Mouse (Mus musculus) liver, postnatal 0 days (tissue): ENCODE measurements around the gene Calb2. TPM values are rescaled to one million over a fixed set of nuclear protein-coding genes. Genes with fewer than 3 reads are reported as not detected.

Experiments used
- ATAC-seq: fragments of 200-750 bp; cut with Nextera tagmentation; 2 replicates; pipeline ENCODE4 v1.8.0; 2017; ENCODE audit warnings: mild to moderate bottlenecking, moderate library complexity
- DNase-seq: peaks from one replicate; pipeline ENCODE4 v3.0.0-alpha.2; 2016
- H3K27ac ChIP-seq: fragments of 300-500 bp; sonication (generic); 2 replicates; pipeline ENCODE4 v1.5.1; 2014; ENCODE audit warnings: antibody characterized with exemption, moderate library complexity, mild to moderate bottlenecking, low read depth
- H3K27me3 ChIP-seq: fragments of 300-500 bp; sonication (generic); 2 replicates; pipeline ENCODE4 v1.6.1; 2014; ENCODE audit warnings: low read length, control low read depth, mixed read lengths; ENCODE audit not compliant: insufficient read depth
- H3K36me3 ChIP-seq: fragments of 300-500 bp; sonication (generic); replicated peaks from 2 replicates; pipeline ENCODE4 v1.6.1; 2014; ENCODE audit warnings: mild to moderate bottlenecking, control low read depth, low read length, moderate library complexity, mixed read lengths; ENCODE audit not compliant: insufficient read depth
- H3K4me1 ChIP-seq: fragments of 300-500 bp; sonication (generic); 2 replicates; pipeline ENCODE4 v1.6.1; 2014; ENCODE audit warnings: antibody characterized with exemption, mild to moderate bottlenecking, control low read depth; ENCODE audit not compliant: insufficient read depth
- H3K4me2 ChIP-seq: fragments of 300-500 bp; sonication (generic); 2 replicates; pipeline ENCODE4 v1.6.1; 2014; ENCODE audit warnings: low read depth, mild to moderate bottlenecking, low read length, moderate library complexity, mixed read lengths
- H3K4me3 ChIP-seq: fragments of 300-500 bp; sonication (generic); 2 replicates; pipeline ENCODE4 v1.5.1; 2014; ENCODE audit warnings: low read depth, low read length
- H3K9ac ChIP-seq: fragments of 300-500 bp; sonication (generic); replicated peaks from 2 replicates; pipeline ENCODE4 v1.6.1; 2014; ENCODE audit warnings: mild to moderate bottlenecking, moderate library complexity
- H3K9me3 ChIP-seq: fragments of 300-500 bp; sonication (generic); 2 replicates; pipeline ENCODE4 v1.6.1; 2016; ENCODE audit warnings: mild to moderate bottlenecking, control low read depth, low read length, mixed read lengths
- CTCF ChIP-seq: sonication (generic); IDR thresholded peaks from 2 replicates; pipeline ENCODE4 v1.5.1; 2016; ENCODE audit warnings: antibody characterized with exemption, low read depth
- EP300 ChIP-seq: IDR thresholded peaks from 2 replicates; pipeline ENCODE4 v1.6.1; 2016; ENCODE audit warnings: antibody characterized with exemption, low read depth, mild to moderate bottlenecking
- WGBS: fragments of 180-500 bp; shearing (Covaris S2); extraction: QIAGEN DNeasy Blood & Tissue Kit; methylation state at CpG from one replicate; pipeline ENCODE4 v1.1.7; 2014; ENCODE audit not compliant: insufficient replicate concordance; 5-methylcytosine and 5-hydroxymethylcytosine counted together
- polyA plus RNA-seq: library from polyadenylated mRNA; unstranded; fragments of >200 nt; fragmentation: Nextera tagmentation; extraction: Ambion mirVana; gene quantifications from 2 replicates; pipeline ENCODE4 v1.2.1, GENCODE M21; 2015

Gene Calb2
- not detected in 2 replicates for polyA plus RNA-seq

GRCm38 (mm10) chr8:110168046-110168445, at the start of gene Calb2:
Gene Calb2 (minus strand): TSS chr8:110168210.
- peak; percentile 61 for DNase-seq
- ATAC-seq: no peak
- Histone ChIP-seq H3K9ac (no peak within 1 kb of the TSS), H3K27ac (no peak within 1 kb of the TSS), H3K4me2 (no peak within 1 kb of the TSS), H3K36me3 (no peaks in the 10 kb centered on the region), H3K4me1 (no peaks in the 10 kb centered on the region), H3K4me3 (no peak within 1 kb of the TSS), H3K27me3 (peaks cover 18% of the 10 kb centered on the region), H3K9me3 (no peaks in the 10 kb centered on the region)
- peak; percentile 69 for TF ChIP-seq CTCF
- no peak for TF ChIP-seq EP300
- WGBS: 2% methylated on average over 33 of the region's 33 CpGs

- H3K36me3 ChIP-seq: peaks cover 20% of the 10 kb centered on the region
- H3K27ac ChIP-seq: no peak overlapping the region
- H3K4me3 ChIP-seq: peak overlapping the region; percentile 62
- peak; percentile 99 for DNase-seq
- no peaks in the 10 kb centered on the region for H3K27me3 ChIP-seq
- H3K4me1 ChIP-seq: peaks cover 15% of the 10 kb centered on the region
- under 1% methylated on average over 40 of the region's 43 CpGs for WGBS
- no peaks in the 10 kb centered on the region for H3K9me3 ChIP-seq
- peak overlapping the region; percentile 39; the same call in 1 of the 2 replicates for H3K9ac ChIP-seq
- H3K4me2 ChIP-seq: peak overlapping the region; percentile 83
- no peak for TF ChIP-seq EP300
- no peak for TF ChIP-seq CTCF
- ATAC-seq: peak; percentile 99
Measured at GRCm38 (mm10) chr8:110217681-110218131, 49.7 kb upstream of the Calb2 start.

GRCm38 (mm10) chr8:110217198-110217597, 49.2 kb upstream of the Calb2 start:
- 41% methylated on average over 5 of the region's 5 CpGs for WGBS
- no peaks in the 10 kb centered on the region for H3K9me3 ChIP-seq
- no peak overlapping the region for H3K27ac ChIP-seq
- peak overlapping the region; percentile 62 for H3K4me3 ChIP-seq
- peaks cover 16% of the 10 kb centered on the region for H3K36me3 ChIP-seq
- no peak for TF ChIP-seq CTCF
- TF ChIP-seq EP300: no peak
- DNase-seq (no peak), ATAC-seq (no peak)
- peak overlapping the region; percentile 83 for H3K4me2 ChIP-seq
- H3K27me3 ChIP-seq: no peaks in the 10 kb centered on the region
- no peak overlapping the region for H3K9ac ChIP-seq
- H3K4me1 ChIP-seq: peaks cover 15% of the 10 kb centered on the region

GRCm38 (mm10) chr8:110216253-110216652, 48.2 kb upstream of the Calb2 start:
- TF ChIP-seq EP300 (no peak), CTCF (no peak)
- H3K27me3 ChIP-seq: no peaks in the 10 kb centered on the region
- peaks cover 6% of the 10 kb centered on the region for H3K36me3 ChIP-seq
- no peak for ATAC-seq
- no peak for DNase-seq
- H3K9ac ChIP-seq: no peak overlapping the region
- no peak overlapping the region for H3K4me3 ChIP-seq
- H3K4me1 ChIP-seq: peaks cover 15% of the 10 kb centered on the region
- H3K9me3 ChIP-seq: no peaks in the 10 kb centered on the region
- H3K27ac ChIP-seq: no peak overlapping the region
- WGBS: 72% methylated on average over 5 of the region's 5 CpGs
- no peak overlapping the region for H3K4me2 ChIP-seq

- H3K4me3 ChIP-seq: no peak within 1 kb of the TSS
- no peaks in the 10 kb centered on the region for H3K36me3 ChIP-seq
- no peak within 1 kb of the TSS for H3K9ac ChIP-seq
- 77% methylated on average over 7 of the region's 7 CpGs for WGBS
- H3K27ac ChIP-seq: no peak within 1 kb of the TSS
- ATAC-seq: no peak
- no peaks in the 10 kb centered on the region for H3K27me3 ChIP-seq
- H3K9me3 ChIP-seq: no peaks in the 10 kb centered on the region
- TF ChIP-seq EP300 (no peak), CTCF (no peak)
- H3K4me1 ChIP-seq: peaks cover 15% of the 10 kb centered on the region
- no peak for DNase-seq
- H3K4me2 ChIP-seq: no peak within 1 kb of the TSS
Measured at GRCm38 (mm10) chr8:110215365-110215764, 47.4 kb upstream of the Calb2 start, which contains the start of gene Cmtr2. Gene Cmtr2 (plus strand): TSS chr8:110215665.

- Histone ChIP-seq H3K9ac (no peak overlapping the region), H3K4me1 (no peaks in the 10 kb centered on the region), H3K4me2 (no peak overlapping the region), H3K4me3 (no peak overlapping the region), H3K27ac (no peak overlapping the region), H3K27me3 (no peaks in the 10 kb centered on the region), H3K9me3 (no peaks in the 10 kb centered on the region), H3K36me3 (no peaks in the 10 kb centered on the region)
- ATAC-seq: no peak
- no peak for DNase-seq
- peak; percentile 40 for TF ChIP-seq CTCF
- TF ChIP-seq EP300: no peak
- WGBS: 36% methylated on average over 11 of the region's 11 CpGs
Measured at GRCm38 (mm10) chr8:110201806-110202205, 33.8 kb upstream of the Calb2 start.
